Mouse (Mus musculus) limb, embryonic 11.5 days (tissue): ENCODE data around the gene Ankrd34c. TPM values are rescaled to one million over a fixed set of nuclear protein-coding genes. Genes with fewer than 3 reads are reported as not detected.

Source experiments
- ATAC-seq: fragments of 200-750 bp; cut with Nextera tagmentation; 2 replicates; pipeline ENCODE4 v1.8.0; 2017; ENCODE audit warnings: low read depth; ENCODE audit not compliant: insufficient number of reproducible peaks, low FRiP score, low TSS enrichment
- DNase-seq: peaks from one replicate; pipeline ENCODE4 v3.0.0-alpha.2; 2015; ENCODE audit warnings: low spot score
- H3K27ac ChIP-seq: fragments of 300-500 bp; sonication (generic); replicated peaks from 2 replicates; pipeline ENCODE4 v1.5.1; 2014; ENCODE audit warnings: low read depth, mild to moderate bottlenecking, low read length
- H3K27me3 ChIP-seq: fragments of 300-500 bp; sonication (generic); 2 replicates; pipeline ENCODE4 v1.6.1; 2014; ENCODE audit warnings: mild to moderate bottlenecking, low read length, mixed read lengths; ENCODE audit not compliant: control insufficient read depth, insufficient read depth
- H3K36me3 ChIP-seq: fragments of 300-500 bp; sonication (generic); 2 replicates; pipeline ENCODE4 v1.6.1; 2014; ENCODE audit warnings: mild to moderate bottlenecking, low read length, moderate library complexity, mixed read lengths; ENCODE audit not compliant: control insufficient read depth, insufficient read depth
- H3K4me1 ChIP-seq: fragments of 300-500 bp; sonication (generic); 2 replicates; pipeline ENCODE4 v1.6.1; 2014; ENCODE audit warnings: low read length, mixed read lengths; ENCODE audit not compliant: control insufficient read depth, insufficient read depth
- H3K4me2 ChIP-seq: fragments of 300-500 bp; sonication (generic); 2 replicates; pipeline ENCODE4 v1.6.1; 2014; ENCODE audit warnings: low read depth, mild to moderate bottlenecking, moderate library complexity; ENCODE audit not compliant: severe bottlenecking
- H3K4me3 ChIP-seq: fragments of 300-500 bp; sonication (generic); 2 replicates; pipeline ENCODE4 v1.5.1; 2014; ENCODE audit warnings: low read depth, low read length
- H3K9ac ChIP-seq: fragments of 300-500 bp; sonication (generic); 2 replicates; pipeline ENCODE4 v1.6.1; 2014; ENCODE audit warnings: mild to moderate bottlenecking, low read length
- H3K9me3 ChIP-seq: fragments of 300-500 bp; sonication (generic); 2 replicates; pipeline ENCODE4 v1.6.1; 2016; ENCODE audit warnings: low read length; ENCODE audit not compliant: control insufficient read depth
- WGBS: fragments of 180-500 bp; shearing (Covaris S2); extraction: QIAGEN DNeasy Blood & Tissue Kit; methylation state at CpG from one replicate; pipeline ENCODE4 v1.1.7; 2014; 5-methylcytosine and 5-hydroxymethylcytosine counted together
- polyA plus RNA-seq: library from polyadenylated mRNA; unstranded; fragments of >200 nt; fragmentation: Nextera tagmentation; extraction: Ambion mirVana; gene quantifications from 2 replicates; pipeline ENCODE4 v1.2.1, GENCODE M21; 2014

The Ankrd34c gene
- not detected in 2 replicates for polyA plus RNA-seq

DNA sequence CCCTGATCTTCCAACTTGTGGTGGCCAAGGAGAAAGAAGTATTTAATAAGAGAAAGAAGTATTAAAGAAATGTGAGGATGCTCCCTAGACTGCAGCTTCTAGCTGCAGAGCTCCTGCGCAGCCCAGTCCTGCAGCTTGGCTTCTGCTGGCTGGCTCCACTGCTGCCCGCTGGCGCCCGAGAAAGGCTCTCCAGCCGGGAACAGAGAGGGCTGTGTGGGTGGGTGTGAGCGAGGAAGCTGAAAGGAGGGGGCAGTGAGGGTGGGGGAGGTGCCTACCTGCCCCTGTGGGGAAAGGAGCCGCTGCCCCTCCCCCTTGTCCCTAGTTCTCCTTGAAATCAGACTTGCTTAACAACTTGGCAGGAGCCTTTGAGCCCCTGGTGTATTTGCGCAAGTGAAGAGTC lies at the start of gene Ankrd34c:
TSS of gene Ankrd34c (minus strand) at position 181 of the 400 bp plus-strand sequence.
- WGBS = 2% methylated on average over 8 of the region's 8 CpGs
- Histone ChIP-seq H3K27me3 (0 out of 2 replicates have a peak, but pooled peaks cover 2% of the 10 kb centered on the region), H3K4me3 (no peak within 1 kb of the TSS), H3K9ac (no peak within 1 kb of the TSS), H3K27ac (no peak within 1 kb of the TSS), H3K4me1 (no peaks in the 10 kb centered on the region), H3K36me3 (no peaks in the 10 kb centered on the region), H3K9me3 (no peaks in the 10 kb centered on the region), H3K4me2 (no peak within 1 kb of the TSS)
- DNase-seq = no peak
- no peak for ATAC-seq

DNA sequence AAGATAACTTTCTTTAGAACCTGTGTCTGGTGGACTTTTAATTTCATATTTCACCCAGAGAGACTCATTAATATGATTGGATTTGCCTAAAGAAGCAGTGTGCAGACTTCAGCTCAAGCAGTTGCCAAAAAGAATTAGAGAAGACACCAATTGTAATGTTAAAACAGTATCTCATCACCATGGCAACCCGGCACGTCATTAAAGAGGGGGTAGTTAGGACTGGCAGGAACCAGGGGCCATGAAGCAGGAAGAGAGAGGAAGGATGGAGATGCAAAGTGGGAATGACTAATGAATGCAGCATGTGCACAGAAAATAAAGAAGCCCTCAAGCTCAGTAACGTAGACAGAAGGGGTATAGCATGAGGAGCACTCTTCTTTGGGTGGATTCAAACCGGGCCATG lies 49.3 kb upstream of the Ankrd34c start:
- Histone ChIP-seq H3K9me3 (no peaks in the 10 kb centered on the region), H3K4me3 (no peak overlapping the region), H3K4me1 (no peaks in the 10 kb centered on the region), H3K27ac (no peak overlapping the region), H3K27me3 (no peaks in the 10 kb centered on the region), H3K4me2 (no peak overlapping the region), H3K9ac (no peak overlapping the region), H3K36me3 (no peaks in the 10 kb centered on the region)
- DNase-seq = no peak
- no peak for ATAC-seq
- 62% methylated on average over 4 of the region's 4 CpGs for WGBS

DNA sequence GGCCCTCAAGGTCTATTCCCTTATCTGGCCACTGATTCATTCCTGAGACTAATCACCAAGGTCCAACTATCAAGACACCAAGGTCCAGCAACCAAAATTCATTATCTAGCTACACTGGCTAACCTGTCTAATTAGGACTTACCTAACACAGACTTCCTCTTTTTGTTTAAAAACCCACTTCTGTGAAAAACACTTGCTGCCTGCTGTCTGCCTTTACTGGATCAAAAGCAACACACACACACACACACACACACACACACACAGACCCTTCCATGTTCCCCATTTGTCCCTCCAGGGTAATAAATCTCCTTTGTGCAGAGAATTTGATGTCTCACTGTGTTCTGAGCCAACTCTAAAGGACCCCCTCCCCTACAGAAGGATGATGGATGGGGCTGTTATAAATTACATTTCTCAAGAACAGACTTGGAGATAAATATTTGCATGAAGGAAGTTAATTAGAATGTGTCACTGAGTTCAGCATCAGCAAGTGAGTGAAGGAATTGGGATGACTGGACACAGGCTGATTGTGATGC lies 43.2 kb upstream of the Ankrd34c start:
- no peaks in the 10 kb centered on the region for H3K4me1 ChIP-seq
- no peak overlapping the region for H3K27ac ChIP-seq
- no peak for ATAC-seq
- H3K4me2 ChIP-seq = no peak overlapping the region
- H3K36me3 ChIP-seq = no peaks in the 10 kb centered on the region
- H3K9ac ChIP-seq = no peak overlapping the region
- no peaks in the 10 kb centered on the region for H3K27me3 ChIP-seq
- H3K4me3 ChIP-seq = no peak overlapping the region
- H3K9me3 ChIP-seq = no peaks in the 10 kb centered on the region
- DNase-seq = no peak

DNA sequence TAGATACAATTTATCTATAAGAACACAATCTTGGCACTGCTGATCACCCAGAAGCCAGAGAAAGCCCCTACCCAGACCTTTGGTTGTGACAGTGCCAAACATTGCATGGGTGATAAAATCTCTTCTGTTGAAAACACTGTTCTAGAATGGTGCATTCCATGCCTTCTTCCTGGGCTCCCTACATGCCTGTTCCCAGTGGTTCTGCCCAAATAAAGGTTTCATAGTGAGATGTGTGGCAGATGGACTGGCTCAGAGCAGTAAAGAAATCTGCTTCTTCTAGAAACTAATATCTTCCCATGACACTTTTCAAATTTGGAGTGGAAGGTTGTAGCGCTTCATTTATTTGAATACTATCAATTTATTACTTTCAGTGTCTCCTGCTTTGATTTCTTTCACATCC lies 41.0 kb upstream of the Ankrd34c start:
- ATAC-seq = no peak
- Histone ChIP-seq H3K4me3 (no peak overlapping the region), H3K9me3 (no peaks in the 10 kb centered on the region), H3K27ac (no peak overlapping the region), H3K4me2 (no peak overlapping the region), H3K27me3 (no peaks in the 10 kb centered on the region), H3K36me3 (no peaks in the 10 kb centered on the region), H3K4me1 (no peaks in the 10 kb centered on the region), H3K9ac (no peak overlapping the region)
- 92% methylated on average over 1 of the region's 1 CpGs for WGBS
- DNase-seq = no peak

DNA sequence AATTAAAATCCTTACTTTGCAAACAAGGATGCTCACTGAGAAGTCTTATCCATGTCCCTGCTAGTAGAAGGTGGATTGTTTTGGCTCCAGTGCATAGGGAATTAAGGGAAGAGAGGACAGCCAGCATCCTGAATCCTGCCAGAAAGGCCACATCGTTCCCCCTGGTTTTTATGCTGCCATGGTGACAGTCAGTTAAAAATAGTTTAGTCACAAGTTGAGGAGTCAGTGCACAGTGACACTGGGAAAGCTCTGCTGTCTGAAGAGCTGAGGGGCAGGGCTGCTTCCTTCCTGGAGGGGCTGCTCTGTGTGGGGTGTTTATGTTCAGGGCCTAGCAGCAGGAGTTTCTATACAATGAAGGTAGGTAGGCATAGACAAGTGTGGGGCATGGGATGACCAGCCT lies 32.9 kb upstream of the Ankrd34c start:
- no peak for ATAC-seq
- DNase-seq = no peak
- H3K9ac ChIP-seq = no peak overlapping the region
- H3K27ac ChIP-seq = no peak overlapping the region
- no peak overlapping the region for H3K4me2 ChIP-seq
- H3K4me1 ChIP-seq = no peaks in the 10 kb centered on the region
- no peaks in the 10 kb centered on the region for H3K9me3 ChIP-seq
- H3K27me3 ChIP-seq = no peaks in the 10 kb centered on the region
- WGBS = 69% methylated on average over 1 of the region's 1 CpGs
- H3K4me3 ChIP-seq = no peak overlapping the region
- no peaks in the 10 kb centered on the region for H3K36me3 ChIP-seq

DNA sequence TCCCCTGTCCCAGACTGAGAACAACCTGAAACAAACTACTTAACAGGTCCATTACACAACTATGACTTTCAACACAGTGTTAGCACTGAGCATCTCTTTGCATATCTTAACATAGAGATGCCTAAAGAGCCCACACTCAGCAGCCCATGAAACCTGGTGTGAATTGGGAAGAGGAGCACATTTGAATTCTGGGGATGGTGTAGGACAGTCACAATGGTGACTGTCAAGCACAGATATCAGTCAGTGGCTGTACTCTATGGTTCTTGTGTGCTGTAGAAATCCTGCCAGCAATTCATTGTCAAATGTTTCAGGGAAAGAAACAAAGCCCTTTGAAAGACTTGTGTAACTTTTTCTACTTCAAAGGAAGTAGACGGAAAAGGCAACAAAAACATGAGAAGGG lies 23.7 kb upstream of the Ankrd34c start:
- DNase-seq (no peak), ATAC-seq (no peak)
- no peaks in the 10 kb centered on the region for H3K36me3 ChIP-seq
- H3K9me3 ChIP-seq = no peaks in the 10 kb centered on the region
- 83% methylated on average over 1 of the region's 1 CpGs for WGBS
- no peak overlapping the region for H3K27ac ChIP-seq
- H3K27me3 ChIP-seq = no peaks in the 10 kb centered on the region
- no peak overlapping the region for H3K4me2 ChIP-seq
- H3K4me3 ChIP-seq = no peak overlapping the region
- no peaks in the 10 kb centered on the region for H3K4me1 ChIP-seq
- no peak overlapping the region for H3K9ac ChIP-seq

DNA sequence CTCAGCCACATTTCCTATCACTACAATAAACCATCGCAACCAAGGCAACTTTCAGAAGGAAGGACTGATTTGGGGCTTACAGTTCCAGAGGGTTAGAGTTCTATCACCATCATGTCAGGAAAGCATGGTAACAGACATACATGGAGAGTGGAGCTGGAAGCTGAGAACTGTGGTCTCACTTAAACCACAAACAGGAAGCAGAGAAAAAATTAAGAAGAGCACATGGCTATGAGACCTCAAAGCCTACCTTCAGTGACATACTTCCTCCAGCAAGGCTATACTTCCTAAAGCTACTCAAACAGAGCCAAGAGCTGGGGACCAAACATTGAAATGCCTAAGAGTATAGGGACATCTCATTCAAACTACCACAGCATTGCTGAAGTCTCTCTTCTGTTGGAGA lies 20.3 kb upstream of the Ankrd34c start:
- H3K4me1 ChIP-seq = no peaks in the 10 kb centered on the region
- ATAC-seq = no peak
- H3K27me3 ChIP-seq = no peaks in the 10 kb centered on the region
- no peak overlapping the region for H3K4me2 ChIP-seq
- no peaks in the 10 kb centered on the region for H3K9me3 ChIP-seq
- DNase-seq = no peak
- no peak overlapping the region for H3K4me3 ChIP-seq
- WGBS = 83% methylated on average over 1 of the region's 1 CpGs
- no peak overlapping the region for H3K9ac ChIP-seq
- H3K36me3 ChIP-seq = no peaks in the 10 kb centered on the region
- H3K27ac ChIP-seq = no peak overlapping the region

DNA sequence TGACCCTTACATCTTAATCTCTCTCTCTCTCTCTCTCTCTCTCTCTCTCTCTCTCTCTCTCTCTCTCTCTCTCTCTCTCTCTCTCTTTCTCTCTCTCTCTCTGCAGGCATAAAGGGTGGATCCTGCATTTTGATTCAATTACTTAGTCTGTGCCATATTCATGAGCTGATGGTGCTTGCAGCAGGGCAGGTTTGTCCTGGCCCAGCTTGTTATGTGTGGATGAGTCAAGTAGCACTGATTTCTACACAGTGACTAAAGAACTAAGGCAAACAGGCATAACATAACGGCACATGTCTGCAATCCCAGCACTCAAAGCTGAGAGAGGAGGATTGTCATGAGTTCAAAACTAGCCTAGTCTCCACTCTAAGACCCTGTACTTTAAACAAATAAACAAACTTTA lies 19.9 kb upstream of the Ankrd34c start:
- H3K9me3 ChIP-seq = no peaks in the 10 kb centered on the region
- no peak overlapping the region for H3K27ac ChIP-seq
- H3K4me2 ChIP-seq = no peak overlapping the region
- no peak overlapping the region for H3K4me3 ChIP-seq
- ATAC-seq (no peak), DNase-seq (no peak)
- no peaks in the 10 kb centered on the region for H3K4me1 ChIP-seq
- H3K36me3 ChIP-seq = no peaks in the 10 kb centered on the region
- WGBS = 81% methylated on average over 1 of the region's 1 CpGs
- no peaks in the 10 kb centered on the region for H3K27me3 ChIP-seq
- no peak overlapping the region for H3K9ac ChIP-seq

DNA sequence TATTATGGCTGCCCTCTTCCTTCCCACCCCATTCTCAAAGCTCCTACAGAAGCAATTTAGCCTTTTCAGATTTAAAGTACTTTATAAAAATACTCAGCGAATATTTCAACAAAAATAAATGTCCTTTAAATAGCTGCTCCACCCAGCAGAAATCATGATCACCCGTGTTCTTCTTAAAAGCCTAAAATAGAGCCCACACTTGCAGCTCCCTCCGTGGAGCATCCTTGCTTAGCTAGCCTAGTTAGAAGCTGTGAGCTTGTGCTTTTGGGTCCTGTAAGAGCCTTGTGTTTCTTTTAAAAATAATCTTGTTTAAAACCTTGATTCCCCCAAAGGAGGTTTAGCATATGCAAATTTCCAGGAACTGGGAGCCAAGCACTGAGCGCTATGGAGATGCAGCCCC lies 19.3 kb upstream of the Ankrd34c start:
- 43% methylated on average over 4 of the region's 4 CpGs for WGBS
- Histone ChIP-seq H3K9me3 (no peaks in the 10 kb centered on the region), H3K9ac (no peak overlapping the region), H3K4me2 (no peak overlapping the region), H3K27me3 (no peaks in the 10 kb centered on the region), H3K4me1 (no peaks in the 10 kb centered on the region), H3K4me3 (no peak overlapping the region), H3K27ac (no peak overlapping the region), H3K36me3 (no peaks in the 10 kb centered on the region)
- ATAC-seq (no peak), DNase-seq (no peak)
